Mouse (Mus musculus) hindbrain, embryonic 11.5 days (tissue): ENCODE data around the gene Gm43191. TPM values are rescaled to one million over a fixed set of nuclear protein-coding genes. Genes with fewer than 3 reads are reported as not detected.
"Not testable (repeated sequence)": the region's sequence is repeated elsewhere in the genome, so short reads cannot be mapped to it uniquely, and the experiment has no call there.

ENCODE experiments used
- ATAC-seq: fragments of 200-750 bp; cut with Nextera tagmentation; 2 replicates; pipeline ENCODE4 v1.8.0; 2017; ENCODE audit warnings: mild to moderate bottlenecking, moderate TSS enrichment, moderate library complexity; ENCODE audit not compliant: low FRiP score
- DNase-seq: peaks from one replicate; pipeline ENCODE4 v3.0.0-alpha.2; 2015; ENCODE audit warnings: low spot score
- H3K27ac ChIP-seq: fragments of 300-500 bp; sonication (generic); 2 replicates; pipeline ENCODE4 v1.5.1; 2014; ENCODE audit warnings: mild to moderate bottlenecking, low read depth, low read length
- H3K27me3 ChIP-seq: fragments of 300-500 bp; sonication (generic); 2 replicates; pipeline ENCODE4 v1.6.1; 2014; ENCODE audit warnings: mild to moderate bottlenecking, low read length, moderate library complexity, mixed read lengths; ENCODE audit not compliant: control insufficient read depth, insufficient read depth
- H3K36me3 ChIP-seq: fragments of 300-500 bp; sonication (generic); 2 replicates; pipeline ENCODE4 v1.6.1; 2014; ENCODE audit warnings: mild to moderate bottlenecking, low read length, moderate library complexity, mixed read lengths; ENCODE audit not compliant: control insufficient read depth, insufficient read depth
- H3K4me1 ChIP-seq: fragments of 300-500 bp; sonication (generic); replicated peaks from 2 replicates; pipeline ENCODE4 v1.6.1; 2014; ENCODE audit warnings: low read length, mixed read lengths; ENCODE audit not compliant: control insufficient read depth, insufficient read depth
- H3K4me2 ChIP-seq: fragments of 300-500 bp; sonication (generic); replicated peaks from 2 replicates; pipeline ENCODE4 v1.6.1; 2014; ENCODE audit warnings: mild to moderate bottlenecking, low read depth, low read length
- H3K4me3 ChIP-seq: fragments of 300-500 bp; sonication (generic); 2 replicates; pipeline ENCODE4 v1.5.1; 2014; ENCODE audit warnings: low read depth, low read length
- H3K9ac ChIP-seq: fragments of 300-500 bp; sonication (generic); 2 replicates; pipeline ENCODE4 v1.6.1; 2014; ENCODE audit warnings: low read depth, low read length
- H3K9me3 ChIP-seq: fragments of 300-500 bp; sonication (generic); 2 replicates; pipeline ENCODE4 v1.6.1; 2016; ENCODE audit warnings: low read length; ENCODE audit not compliant: control insufficient read depth
- WGBS: fragments of 180-500 bp; shearing (Covaris S2); extraction: QIAGEN DNeasy Blood & Tissue Kit; methylation state at CpG from one replicate; pipeline ENCODE4 v1.1.7; 2014; 5-methylcytosine and 5-hydroxymethylcytosine counted together
- polyA plus RNA-seq: library from polyadenylated mRNA; unstranded; fragments of >200 nt; fragmentation: Nextera tagmentation; extraction: Ambion mirVana; gene quantifications from 2 replicates; pipeline ENCODE4 v1.2.1, GENCODE M21; 2014

The Gm43191 gene
- polyA plus RNA-seq, 1 experiment from 2014 or later: not detected

DNA sequence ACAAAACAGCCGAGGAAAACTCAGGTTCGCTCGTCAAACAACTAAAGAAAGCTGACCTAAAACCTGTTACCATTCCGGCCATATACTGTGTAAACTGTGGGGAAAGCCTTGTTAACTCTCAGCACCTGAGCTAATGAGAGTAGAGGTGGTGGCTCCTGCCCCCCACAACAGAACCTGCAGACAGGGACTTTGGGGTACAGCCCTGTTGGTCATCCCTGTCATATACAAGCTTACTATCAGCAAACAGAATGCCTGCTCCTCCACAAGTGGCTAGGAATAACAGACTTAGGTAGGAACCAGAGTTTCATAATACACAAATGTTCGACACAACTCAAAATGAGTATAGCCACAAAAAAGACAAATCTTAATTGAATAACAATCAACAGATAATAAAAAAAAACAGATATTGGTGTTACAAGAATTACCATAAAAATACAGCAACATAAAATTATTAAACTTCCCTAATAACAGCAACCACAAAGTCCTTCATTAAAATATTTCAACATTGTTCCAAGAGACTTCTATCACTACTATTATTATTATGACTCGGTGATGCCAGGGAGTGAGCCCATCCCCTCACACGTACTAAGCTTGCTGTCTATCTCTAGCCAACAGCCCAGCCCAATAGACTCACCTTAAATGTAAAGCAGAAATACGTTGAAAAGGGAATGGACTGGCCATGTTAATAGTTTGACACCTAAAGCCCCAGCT lies 14.1 kb upstream of the Gm43191 start:
- no peak overlapping the region for H3K27ac ChIP-seq
- H3K27me3 ChIP-seq: no peaks in the 10 kb centered on the region
- H3K4me2 ChIP-seq: no peak overlapping the region
- 88% methylated on average over 8 of the region's 8 CpGs for WGBS
- no peak overlapping the region for H3K9ac ChIP-seq
- H3K36me3 ChIP-seq: no peaks in the 10 kb centered on the region
- ATAC-seq (no peak), DNase-seq (no peak)
- no peaks in the 10 kb centered on the region for H3K4me1 ChIP-seq
- H3K4me3 ChIP-seq: no peak overlapping the region
- H3K9me3 ChIP-seq: no peaks in the 10 kb centered on the region

DNA sequence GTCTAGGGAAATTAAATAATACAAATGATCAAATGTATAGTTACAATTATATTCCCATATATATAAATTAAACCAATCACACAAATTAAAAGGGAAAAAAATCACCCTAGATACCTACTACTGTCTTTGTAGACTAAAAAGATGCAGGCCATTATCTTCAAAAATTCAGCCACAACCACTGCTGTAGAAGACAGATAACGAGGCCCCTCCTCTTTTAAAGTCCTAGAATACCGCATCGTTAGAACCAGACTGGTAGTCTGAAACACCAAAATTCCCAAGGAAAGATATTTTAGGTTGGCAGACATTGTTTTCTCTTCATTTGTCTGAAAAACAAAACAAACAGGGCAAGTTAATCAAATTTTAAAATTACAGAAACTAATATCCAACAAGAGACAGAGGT lies 13.3 kb upstream of the Gm43191 start:
- Histone ChIP-seq H3K4me2 (no peak overlapping the region), H3K9ac (no peak overlapping the region), H3K27ac (no peak overlapping the region), H3K36me3 (no peaks in the 10 kb centered on the region), H3K4me1 (no peaks in the 10 kb centered on the region), H3K9me3 (no peaks in the 10 kb centered on the region), H3K27me3 (no peaks in the 10 kb centered on the region), H3K4me3 (no peak overlapping the region)
- ATAC-seq: no peak
- DNase-seq: no peak
- 91% methylated on average over 3 of the region's 3 CpGs for WGBS

DNA sequence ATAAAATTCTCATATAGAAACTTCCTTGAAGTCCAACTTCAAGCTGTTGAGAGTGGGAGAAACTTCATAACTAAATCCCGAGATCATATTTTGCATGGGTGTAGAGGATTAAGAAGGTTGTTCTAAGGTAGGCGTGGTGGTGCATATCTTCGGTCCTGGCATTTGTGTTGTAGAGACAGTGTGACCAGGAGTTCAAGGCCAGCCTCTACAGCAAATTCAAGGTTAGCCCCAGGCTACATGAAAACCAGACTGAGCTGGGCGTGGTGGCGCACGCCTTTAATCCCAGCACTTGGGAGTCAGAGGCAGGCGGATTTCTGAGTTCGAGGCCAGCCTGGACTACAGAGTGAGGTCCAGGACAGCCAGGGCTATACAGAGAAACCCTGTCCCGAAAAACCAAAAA lies 16.8 kb downstream of the Gm43191 start:
- H3K9ac ChIP-seq, H3K4me1 ChIP-seq, ATAC-seq, H3K4me2 ChIP-seq, H3K27ac ChIP-seq, H3K27me3 ChIP-seq, DNase-seq, H3K9me3 ChIP-seq, H3K4me3 ChIP-seq, H3K36me3 ChIP-seq: not testable (repeated sequence)
- 91% methylated on average over 9 of the region's 9 CpGs for WGBS

DNA sequence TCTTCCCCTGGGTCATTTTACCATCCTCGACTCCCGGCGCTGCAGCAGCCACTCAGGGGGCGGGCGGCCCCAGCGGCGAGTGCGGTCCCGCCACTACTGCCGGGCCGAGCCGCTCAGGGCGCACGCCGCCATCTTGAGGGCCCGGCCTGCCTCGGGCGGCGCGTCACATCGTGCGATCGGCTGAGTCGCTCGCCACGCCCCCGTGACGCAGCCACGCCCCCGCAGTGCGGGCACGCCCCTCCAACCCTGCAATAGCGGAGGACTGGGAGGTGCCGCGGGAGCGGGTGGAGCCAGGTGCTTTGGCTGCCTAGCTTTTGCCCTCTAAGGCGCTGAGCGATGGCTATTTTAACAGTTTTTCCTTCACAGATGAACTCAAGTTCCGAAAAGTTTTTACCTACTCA lies 18.6 kb downstream of the Gm43191 start, which contains the start of gene Mfsd14a:
Gene Mfsd14a (minus strand): TSS at position 215 of the 401 bp plus-strand sequence.
- peak within 1 kb of the TSS; percentile 97 for H3K4me3 ChIP-seq
- H3K4me2 ChIP-seq: peak within 1 kb of the TSS; percentile 50
- peak; percentile 99 for ATAC-seq
- H3K4me1 ChIP-seq: no peaks in the 10 kb centered on the region
- no peaks in the 10 kb centered on the region for H3K9me3 ChIP-seq
- peak within 1 kb of the TSS; percentile 98 for H3K9ac ChIP-seq
- H3K27me3 ChIP-seq: no peaks in the 10 kb centered on the region
- peak within 1 kb of the TSS; percentile 91 for H3K27ac ChIP-seq
- 0% methylated on average over 38 of the region's 39 CpGs for WGBS
- no peaks in the 10 kb centered on the region for H3K36me3 ChIP-seq
- peak; percentile 98 for DNase-seq

DNA sequence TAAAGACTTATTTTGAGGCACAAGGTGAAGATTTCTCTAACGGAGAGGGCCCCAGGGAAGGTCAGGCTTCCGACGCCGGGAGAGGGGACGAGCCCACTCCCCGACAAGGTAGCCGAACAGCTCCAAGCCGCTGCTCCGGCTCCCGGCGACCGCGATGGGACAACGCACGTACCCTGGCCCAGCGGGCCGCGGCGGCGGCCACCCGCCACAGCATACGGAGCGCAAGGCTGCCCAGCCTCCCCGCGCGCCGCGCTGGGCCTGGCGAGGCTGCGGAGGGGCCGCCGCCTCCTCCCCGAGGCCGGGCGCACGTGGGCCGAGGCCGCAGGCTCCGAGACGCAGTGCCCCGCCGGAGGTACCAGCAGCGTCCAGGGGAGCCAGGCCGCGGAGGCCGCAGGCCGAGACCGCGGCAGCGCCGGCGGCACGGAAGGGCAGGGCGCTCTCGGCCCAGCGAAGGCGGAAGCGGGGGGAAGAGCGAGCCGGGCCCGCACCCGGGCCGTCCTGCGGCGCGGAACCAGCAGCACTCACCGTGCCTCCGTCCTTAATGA lies 19.1 kb downstream of the Gm43191 start:
- under 1% methylated on average over 62 of the region's 68 CpGs for WGBS

DNA sequence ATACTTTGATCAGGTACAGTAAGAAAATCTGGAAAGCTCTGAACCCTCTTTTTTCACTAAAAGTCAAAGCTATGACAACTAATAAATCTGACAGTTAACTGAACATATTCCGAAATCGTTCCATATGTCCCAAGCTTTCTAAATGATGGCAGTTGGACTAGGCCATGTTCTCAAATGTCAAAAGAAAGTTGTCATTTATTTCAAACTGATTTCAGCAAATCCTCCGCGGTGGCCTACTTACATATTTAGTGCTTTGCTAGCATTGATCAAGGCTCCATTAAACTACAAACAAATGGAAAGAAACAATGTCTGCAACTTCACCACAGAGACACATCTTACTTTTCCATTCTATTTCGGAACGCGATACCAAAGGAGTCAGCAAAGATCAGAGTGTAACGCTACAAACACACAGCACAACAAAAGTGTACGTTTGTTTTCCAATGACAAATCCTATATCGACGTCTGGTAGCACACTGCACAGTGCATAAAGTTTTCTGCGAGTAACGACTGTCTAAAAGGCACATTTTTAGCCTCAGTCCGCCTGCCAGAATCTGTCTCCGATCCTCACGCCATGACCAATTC lies 19.7 kb downstream of the Gm43191 start:
- H3K4me3 ChIP-seq: peak overlapping the region; percentile 97
- H3K4me1 ChIP-seq: no peaks in the 10 kb centered on the region
- 8% methylated on average over 16 of the region's 16 CpGs for WGBS
- peak overlapping the region; percentile 50 for H3K4me2 ChIP-seq
- H3K27me3 ChIP-seq: no peaks in the 10 kb centered on the region
- peak overlapping the region; percentile 91 for H3K27ac ChIP-seq
- H3K9me3 ChIP-seq: no peaks in the 10 kb centered on the region
- H3K36me3 ChIP-seq: no peaks in the 10 kb centered on the region
- DNase-seq (no peak), ATAC-seq (no peak)
- peak overlapping the region; percentile 98 for H3K9ac ChIP-seq

More for the DNA sequence above, 19.1 kb downstream of the Gm43191 start:
- H3K4me3 ChIP-seq: peak overlapping the region; percentile 97
- H3K9me3 ChIP-seq: no peaks in the 10 kb centered on the region
- peak overlapping the region; percentile 98 for H3K9ac ChIP-seq
- no peaks in the 10 kb centered on the region for H3K36me3 ChIP-seq
- H3K4me2 ChIP-seq: peak overlapping the region; percentile 50
- H3K27me3 ChIP-seq: no peaks in the 10 kb centered on the region
- ATAC-seq (peak; percentile 91), DNase-seq (peak; percentile 77)
- peak overlapping the region; percentile 91 for H3K27ac ChIP-seq
- no peaks in the 10 kb centered on the region for H3K4me1 ChIP-seq

DNA sequence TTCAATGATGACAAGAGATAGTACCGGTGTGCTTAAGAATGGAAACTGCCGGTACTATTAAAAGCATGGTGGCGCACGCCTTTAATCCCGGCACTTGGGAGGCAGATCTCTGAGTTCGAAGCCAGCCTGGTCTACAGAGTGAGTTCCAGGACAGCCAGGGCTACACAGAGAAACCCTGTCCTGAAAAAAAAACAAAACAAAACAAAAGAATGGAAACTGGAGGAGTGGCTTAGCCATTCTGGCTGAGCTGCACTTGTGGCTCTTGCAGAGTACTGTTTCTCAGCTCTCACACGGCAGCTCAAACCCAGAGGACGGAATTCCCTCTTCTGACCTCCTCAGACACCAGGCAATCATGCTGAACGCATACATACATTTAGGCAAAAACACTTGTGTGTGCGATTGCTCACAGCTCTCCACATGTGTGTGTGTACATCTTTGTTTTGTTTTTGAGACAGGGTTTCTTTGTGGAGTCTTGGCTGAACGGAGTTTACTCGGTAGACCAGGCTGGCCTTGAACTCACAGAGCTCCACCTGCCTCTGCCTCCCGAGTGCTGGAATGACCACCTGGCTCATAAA lies 21.1 kb downstream of the Gm43191 start:
- Histone ChIP-seq H3K4me3 (no peak overlapping the region), H3K36me3 (no peaks in the 10 kb centered on the region), H3K27ac (no peak overlapping the region), H3K4me1 (no peaks in the 10 kb centered on the region), H3K27me3 (no peaks in the 10 kb centered on the region), H3K9me3 (no peaks in the 10 kb centered on the region), H3K9ac (no peak overlapping the region), H3K4me2 (no peak overlapping the region)
- ATAC-seq (no peak), DNase-seq (no peak)
- 89% methylated on average over 13 of the region's 13 CpGs for WGBS

DNA sequence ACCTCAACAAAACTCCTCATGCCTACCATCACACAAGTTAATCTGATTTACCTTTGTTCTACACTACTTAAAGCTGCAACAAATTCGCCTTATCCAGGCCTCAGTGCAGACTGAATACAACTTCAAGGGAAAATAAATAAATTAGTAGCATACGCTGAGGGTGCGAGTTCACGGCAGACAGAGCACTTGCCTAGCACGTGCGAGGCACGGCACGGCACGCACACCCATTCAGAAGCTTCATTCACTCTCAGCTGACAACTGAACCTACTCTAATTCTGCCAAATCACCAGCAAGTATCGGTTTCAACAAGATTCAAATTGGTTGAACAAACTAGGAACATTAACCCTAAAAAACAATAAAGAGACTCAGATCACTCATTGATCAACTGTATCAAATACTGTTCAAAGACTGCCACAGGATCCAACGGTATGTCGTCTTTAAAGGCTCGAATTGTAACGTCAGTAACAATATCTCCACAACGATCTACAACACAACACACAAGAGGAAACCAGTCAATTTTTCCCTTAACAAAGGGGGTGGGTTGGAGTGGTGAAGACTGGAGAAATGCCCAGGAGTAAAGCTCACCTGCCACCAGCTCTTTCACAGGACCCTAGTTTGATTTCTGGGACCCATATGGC lies 22.0 kb downstream of the Gm43191 start:
- no peak overlapping the region for H3K4me3 ChIP-seq
- no peaks in the 10 kb centered on the region for H3K4me1 ChIP-seq
- DNase-seq (no peak), ATAC-seq (no peak)
- 81% methylated on average over 15 of the region's 15 CpGs for WGBS
- no peaks in the 10 kb centered on the region for H3K9me3 ChIP-seq
- no peaks in the 10 kb centered on the region for H3K27me3 ChIP-seq
- H3K36me3 ChIP-seq: no peaks in the 10 kb centered on the region
- H3K27ac ChIP-seq: no peak overlapping the region
- no peak overlapping the region for H3K9ac ChIP-seq
- no peak overlapping the region for H3K4me2 ChIP-seq
